ENCODE assay signal across 9 mouse cellular contexts in the genomic region with DNA sequence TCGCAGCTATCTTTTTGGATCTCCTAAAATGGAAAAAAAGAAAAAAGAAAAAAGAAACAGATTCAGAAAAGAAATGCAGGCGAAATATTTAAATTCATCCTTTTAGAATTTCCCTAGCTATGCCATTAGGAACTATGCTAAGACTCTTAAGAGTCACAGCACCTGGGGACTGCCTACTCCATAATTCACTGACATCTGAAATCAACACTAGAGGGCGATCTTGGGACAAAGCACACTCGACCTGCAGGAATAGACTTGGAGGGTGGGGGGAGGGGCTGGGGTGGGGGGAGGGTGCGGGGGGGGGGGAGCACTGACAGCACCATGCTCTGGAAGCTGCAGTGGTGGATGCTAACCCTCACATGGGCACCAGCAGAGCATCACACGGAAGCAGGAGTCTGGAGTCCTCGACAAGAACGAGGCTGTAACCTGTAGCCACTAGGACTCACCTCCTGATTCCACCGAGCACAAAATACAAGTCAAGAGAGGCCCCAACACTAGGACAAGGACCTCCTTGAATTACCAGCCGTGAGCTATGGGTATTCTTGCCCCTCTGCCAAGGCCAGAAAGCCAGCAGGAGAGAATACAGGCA. TPM values are rescaled to one million over a fixed set of nuclear protein-coding genes. Genes with fewer than 3 reads are reported as not detected.
DNase-seq lines count a peak whose midpoint lies in the region; ATAC-seq lines count a peak whose summit lies in the region.
"Had no signal": no experiment of that assay in that cellular context is flagged by ENCODE, and none has a peak within 500 bp of the region (broad histone marks: within the 10 kb centered on the region; RNA-seq: fewer than 3 reads in every experiment).

No protein-coding gene starts in this region.

- H3K9ac ChIP-seq in hindbrain, embryonic 14.5 days: no peak overlapping the region
- no peak overlapping the region for H3K9ac ChIP-seq in hindbrain, embryonic 12.5 days
- H3K9ac ChIP-seq: hindbrain, embryonic 13.5 days had no signal

- no peaks in the 10 kb centered on the region for H3K27me3 ChIP-seq in hindbrain, embryonic 14.5 days (ENCODE audit: control insufficient read depth, insufficient read depth, low read length)
- H3K27me3 ChIP-seq in hindbrain, embryonic 12.5 days: no peaks in the 10 kb centered on the region
- H3K27me3 ChIP-seq: hindbrain, embryonic 13.5 days had no signal

- ATAC-seq in hindbrain, embryonic 14.5 days (ENCODE audit: low FRiP score): no peak
- no peak for ATAC-seq in hindbrain, embryonic 12.5 days (ENCODE audit: low FRiP score)
- peak; percentile 62 for ATAC-seq in granulocyte monocyte progenitor cell, adult 5-6 weeks (replicated peaks; ENCODE audit: poor library complexity, severe bottlenecking)
- no peak for ATAC-seq in inflammation-experienced regulatory T-cells, adult 6 months
- no peak for ATAC-seq in erythroid progenitor cell, adult 5-6 weeks (replicated peaks; ENCODE audit: low FRiP score, poor library complexity, severe bottlenecking)

- no peak overlapping the region for H3K27ac ChIP-seq in hindbrain, embryonic 14.5 days
- H3K27ac ChIP-seq in hindbrain, embryonic 12.5 days: no peak overlapping the region
- H3K27ac ChIP-seq: hindbrain, embryonic 13.5 days had no signal

- peak; percentile 42 for DNase-seq in hindbrain, embryonic 14.5 days (ENCODE audit: low spot score)
- DNase-seq in 3T3-L1 (ENCODE audit: low read depth, low spot score) (peak; percentile 42), MN1 (ENCODE audit: low spot score) (peak; percentile 16)
- DNase-seq in spleen, postnatal 10 days (ENCODE audit: low spot score in 2 of 2): no peak

- no peaks in the 10 kb centered on the region for H3K4me1 ChIP-seq in hindbrain, embryonic 14.5 days (replicated peaks; ENCODE audit: control insufficient read depth, insufficient read depth, low read length)
- H3K4me1 ChIP-seq in hindbrain, embryonic 12.5 days: no peaks in the 10 kb centered on the region
- H3K4me1 ChIP-seq: hindbrain, embryonic 13.5 days had no signal

- no peak overlapping the region for H3K4me2 ChIP-seq in hindbrain, embryonic 14.5 days (replicated peaks)
- no peak overlapping the region for H3K4me2 ChIP-seq in hindbrain, embryonic 12.5 days (replicated peaks)
- H3K4me2 ChIP-seq: hindbrain, embryonic 13.5 days had no signal

- 51% methylated on average over 10 of the region's 10 CpGs for WGBS in hindbrain, embryonic 14.5 days
- WGBS in hindbrain, embryonic 12.5 days: 40% methylated on average over 10 of the region's 10 CpGs

- H3K36me3 ChIP-seq in hindbrain, embryonic 14.5 days (replicated peaks; ENCODE audit: control insufficient read depth, insufficient read depth): no peaks in the 10 kb centered on the region
- H3K36me3 ChIP-seq in hindbrain, embryonic 12.5 days: no peaks in the 10 kb centered on the region
- H3K36me3 ChIP-seq: hindbrain, embryonic 13.5 days had no signal

- no peaks in the 10 kb centered on the region for H3K9me3 ChIP-seq in hindbrain, embryonic 14.5 days (ENCODE audit: control insufficient read depth, low read length)
- no peaks in the 10 kb centered on the region for H3K9me3 ChIP-seq in hindbrain, embryonic 12.5 days (replicated peaks)
- H3K9me3 ChIP-seq: hindbrain, embryonic 13.5 days had no signal

- H3K4me3 ChIP-seq in hindbrain, embryonic 14.5 days (replicated peaks; ENCODE audit: low read length): no peak overlapping the region
- H3K4me3 ChIP-seq in hindbrain, embryonic 12.5 days: no peak overlapping the region
- H3K4me3 ChIP-seq: hindbrain, embryonic 13.5 days had no signal

RNA-seq across cellular contexts. Expression of a gene that starts 49.0 kb away (rescaled TPM):
- polyA plus RNA-seq in hindbrain, embryonic 14.5 days (2014; fragmentation: Nextera tagmentation; extraction: Ambion mirVana): 1.9 and 2.2 TPM in 2 replicates
- polyA plus RNA-seq in hindbrain, embryonic 12.5 days (2016; fragmentation: Nextera tagmentation; extraction: Ambion mirVana): 2.0 and 2.9 TPM in 2 replicates
- 0.13 and 0.51 TPM in 2 replicates for total RNA-seq in granulocyte monocyte progenitor cell, adult 5-6 weeks (2014; fragmentation: Nextera tagmentation)
- total RNA-seq in granulocyte monocyte progenitor cell, adult 5-6 weeks (2017): 0.15 and 1.0 TPM in 2 replicates
- 1 to 10 TPM; 2.1 to 8.5 (median 3.8) TPM for polyA plus RNA-seq in inflammation-experienced regulatory T-cells, adult 6 months (2017; shearing (Covaris generic))
- not detected in 2 replicates for total RNA-seq in erythroid progenitor cell, adult 5-6 weeks (2015; ENCODE audit: low replicate concordance)
- 0.08 and 0.13 TPM in 2 replicates for total RNA-seq in erythroid progenitor cell, adult 5-6 weeks (2017; ENCODE audit: low replicate concordance)

Comparison
In these comparisons a context has a peak if more than half of its experiments do, and no peak if none do; other contexts are left out.
1. DNase-seq: peak in hindbrain, embryonic 14.5 days (single experiment), 3T3-L1 (single experiment) and MN1 (single experiment); none in spleen, postnatal 10 days (0 of 2).